Mouse (Mus musculus) right cerebral cortex, adult 2 months (tissue): Measurements from ENCODE around the gene Efcab1.

ENCODE experiments used
- DNase-seq, 2 experiments: peaks; one replicate each; pipeline ENCODE4 v3.0.0; 2021 to 2022; ENCODE audit warnings: low spot score in 2 of 2

Gene Efcab1

DNA sequence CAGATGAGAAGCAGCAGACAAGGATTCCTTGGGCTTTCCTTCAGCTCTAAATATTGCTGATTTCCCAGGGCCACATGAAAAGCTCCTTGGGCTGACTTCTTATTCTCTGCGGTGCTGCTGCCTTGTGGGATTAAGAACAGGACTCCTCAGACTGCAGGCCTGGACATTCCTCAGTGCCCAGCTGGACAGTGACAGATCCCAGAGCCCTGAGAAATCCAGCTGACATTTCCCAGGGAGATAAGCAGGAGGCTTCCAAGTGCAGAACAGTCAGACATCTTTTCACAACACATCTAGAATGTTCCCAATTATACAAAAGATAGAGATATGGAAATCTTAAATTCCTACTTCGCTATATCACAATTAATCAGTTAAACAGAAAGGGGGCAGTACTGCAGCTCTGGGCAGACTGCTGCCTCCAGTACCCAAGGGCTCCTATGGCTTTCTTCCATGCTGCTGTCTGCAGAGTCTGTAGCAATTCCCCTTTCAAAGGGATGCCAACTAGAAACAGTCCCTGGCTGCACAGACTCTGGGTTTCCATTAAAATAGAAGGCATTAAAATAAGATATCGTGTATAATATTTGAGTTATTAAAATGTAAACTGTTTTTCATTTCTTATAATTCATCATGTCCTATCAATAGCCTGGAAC, 86.2 kb downstream of the Efcab1 start:
- no peak for DNase-seq

GRCm38 (mm10) chr16:15014724-15015123, 108.3 kb downstream of the Efcab1 start:
- DNase-seq = no peak
